Comparison of ENCODE assay signal across 30 mouse cellular contexts in genomic region chr10:60455193-60455592, GRCm38 (mm10). TPM values are rescaled to one million over a fixed set of nuclear protein-coding genes. Genes with fewer than 3 reads are reported as not detected.
DNase-seq lines count a peak whose midpoint lies in the region; ATAC-seq lines count a peak whose summit lies in the region.
"Had no signal": no experiment of that assay in that cellular context is flagged by ENCODE, and none has a peak within 500 bp of the region (broad histone marks: within the 10 kb centered on the region; RNA-seq: fewer than 3 reads in every experiment).

No protein-coding gene starts in this region.

- 0 out of 2 replicates have a peak overlapping the region, but pooled peaks have one; percentile 8 for H3K27ac ChIP-seq in embryonic facial prominence, embryonic 11.5 days (replicated peaks; ENCODE audit: low read depth, low read length)
- H3K27ac ChIP-seq in embryonic facial prominence, embryonic 10.5 days (replicated peaks): no peak overlapping the region
- no peak overlapping the region for H3K27ac ChIP-seq in intestine, embryonic 16.5 days (ENCODE audit: low read length)
- H3K27ac ChIP-seq: embryonic facial prominence, embryonic 13.5 days; embryonic facial prominence, embryonic 15.5 days; forebrain, embryonic 13.5 days; forebrain, embryonic 15.5 days had no signal

- H3K4me2 ChIP-seq in embryonic facial prominence, embryonic 11.5 days (ENCODE audit: low read depth, low read length): no peak overlapping the region
- H3K4me2 ChIP-seq in intestine, embryonic 16.5 days (ENCODE audit: low read depth, low read length): no peak overlapping the region
- H3K4me2 ChIP-seq: embryonic facial prominence, embryonic 13.5 days; embryonic facial prominence, embryonic 15.5 days; forebrain, embryonic 13.5 days; forebrain, embryonic 15.5 days had no signal

- H3K36me3 ChIP-seq in embryonic facial prominence, embryonic 11.5 days (replicated peaks; ENCODE audit: control insufficient read depth, insufficient read depth, low read depth, low read length): no peaks in the 10 kb centered on the region
- no peaks in the 10 kb centered on the region for H3K36me3 ChIP-seq in embryonic facial prominence, embryonic 10.5 days (replicated peaks)
- no peaks in the 10 kb centered on the region for H3K36me3 ChIP-seq in intestine, embryonic 16.5 days (ENCODE audit: control insufficient read depth, insufficient read depth, low read length)
- H3K36me3 ChIP-seq: embryonic facial prominence, embryonic 13.5 days; embryonic facial prominence, embryonic 15.5 days; forebrain, embryonic 15.5 days; G1E had no signal

- H3K4me1 ChIP-seq in embryonic facial prominence, embryonic 11.5 days (ENCODE audit: control insufficient read depth, insufficient read depth, low read length): no peaks in the 10 kb centered on the region
- peaks cover 20% of the 10 kb centered on the region for H3K4me1 ChIP-seq in embryonic facial prominence, embryonic 10.5 days
- peaks cover 4% of the 10 kb centered on the region; the same call in 1 of the 2 replicates for H3K4me1 ChIP-seq in intestine, embryonic 16.5 days (ENCODE audit: control insufficient read depth, insufficient read depth, low read length)
- H3K4me1 ChIP-seq: embryonic facial prominence, embryonic 15.5 days; forebrain, embryonic 15.5 days had no signal

- no peak for ATAC-seq in embryonic facial prominence, embryonic 11.5 days (replicated peaks; ENCODE audit: insufficient number of reproducible peaks, low FRiP score, low TSS enrichment, low read depth)
- ATAC-seq in intestine, embryonic 16.5 days: peak; percentile 60; the same call in 1 of the 2 replicates
- no peak for ATAC-seq in granulocyte monocyte progenitor cell, adult 5-6 weeks (replicated peaks; ENCODE audit: poor library complexity, severe bottlenecking)
- ATAC-seq: CD4-positive, CD25-positive, alpha-beta regulatory T cell, adult 4 months; forebrain, embryonic 13.5 days; forebrain, embryonic 15.5 days; Patski had no signal

- H3K9me3 ChIP-seq in embryonic facial prominence, embryonic 11.5 days (replicated peaks; ENCODE audit: control insufficient read depth, low read length): no peaks in the 10 kb centered on the region
- peaks cover 6% of the 10 kb centered on the region; the same call in 1 of the 2 replicates for H3K9me3 ChIP-seq in embryonic facial prominence, embryonic 10.5 days
- H3K9me3 ChIP-seq in intestine, embryonic 16.5 days (ENCODE audit: control insufficient read depth, low read length): no peaks in the 10 kb centered on the region
- H3K9me3 ChIP-seq: embryonic facial prominence, embryonic 13.5 days; embryonic facial prominence, embryonic 15.5 days; forebrain, embryonic 13.5 days; forebrain, embryonic 15.5 days had no signal

- H3K9ac ChIP-seq in embryonic facial prominence, embryonic 11.5 days (replicated peaks; ENCODE audit: low read length): no peak overlapping the region
- no peak overlapping the region for H3K9ac ChIP-seq in intestine, embryonic 16.5 days (ENCODE audit: low read depth, low read length)
- H3K9ac ChIP-seq: embryonic facial prominence, embryonic 13.5 days; embryonic facial prominence, embryonic 15.5 days; forebrain, embryonic 13.5 days; forebrain, embryonic 15.5 days had no signal

- H3K4me3 ChIP-seq in embryonic facial prominence, embryonic 11.5 days (ENCODE audit: low read depth, low read length): no peak overlapping the region
- no peak overlapping the region for H3K4me3 ChIP-seq in embryonic facial prominence, embryonic 10.5 days
- no peak overlapping the region for H3K4me3 ChIP-seq in intestine, embryonic 16.5 days (ENCODE audit: low read length)
- H3K4me3 ChIP-seq: embryonic facial prominence, embryonic 13.5 days; embryonic facial prominence, embryonic 15.5 days; erythroblast, embryonic 14.5 days; forebrain, embryonic 13.5 days; forebrain, embryonic 15.5 days had no signal

- DNase-seq in embryonic facial prominence, embryonic 11.5 days (ENCODE audit: low spot score): no peak
- DNase-seq in embryonic facial prominence, embryonic 10.5 days (ENCODE audit: low spot score): no peak
- DNase-seq in R1 (ENCODE audit: low read depth, low spot score): peak; percentile 48
- DNase-seq in large intestine, adult 2 months (ENCODE audit: low read depth, low spot score): peak; percentile 31
- DNase-seq in urinary bladder, postnatal 10 days (ENCODE audit: low spot score): no peak
- no peak for DNase-seq in spleen, adult 18-20 months
- DNase-seq: adrenal gland, adult 2 months; adrenal gland, postnatal 10 days; adrenal gland, postnatal 25 days; B cell, adult 2 months; cerebellum, adult 11 months; cerebellum, adult 18-20 months; cerebellum, adult 8-10 months; cerebellum, adult 9-11 months; cerebellum, postnatal 14 days; cerebellum, postnatal 36 days; embryo, embryonic 11 days had no signal

- H3K27me3 ChIP-seq in embryonic facial prominence, embryonic 11.5 days (ENCODE audit: control insufficient read depth, insufficient read depth, low read length): no peaks in the 10 kb centered on the region
- 0 out of 2 replicates have a peak, but pooled peaks cover 6% of the 10 kb centered on the region for H3K27me3 ChIP-seq in embryonic facial prominence, embryonic 10.5 days (replicated peaks; ENCODE audit: low read depth, poor library complexity, severe bottlenecking)
- H3K27me3 ChIP-seq in intestine, embryonic 16.5 days (replicated peaks; ENCODE audit: control insufficient read depth, insufficient read depth, low read length): no peaks in the 10 kb centered on the region
- H3K27me3 ChIP-seq: embryonic facial prominence, embryonic 13.5 days; embryonic facial prominence, embryonic 15.5 days; forebrain, embryonic 13.5 days; forebrain, embryonic 15.5 days had no signal

- 79% methylated on average over 8 of the region's 8 CpGs for WGBS in embryonic facial prominence, embryonic 11.5 days
- WGBS in embryonic facial prominence, embryonic 10.5 days: 81% methylated on average over 8 of the region's 8 CpGs
- WGBS in intestine, embryonic 16.5 days: 65% methylated on average over 8 of the region's 8 CpGs
- 29% methylated on average over 8 of the region's 8 CpGs for WGBS in large intestine, adult 2 months

RNA-seq across cellular contexts. Expression of gene Gm17455, which starts 55.7 kb away (rescaled TPM):
- polyA plus RNA-seq in embryonic facial prominence, embryonic 11.5 days (2014; fragmentation: Nextera tagmentation; extraction: Ambion mirVana): 1.2 and 1.3 TPM in 2 replicates
- polyA plus RNA-seq in embryonic facial prominence, embryonic 10.5 days (2016; fragmentation: Nextera tagmentation; extraction: Ambion mirVana): 0.96 and 2.6 TPM in 2 replicates
- polyA plus RNA-seq in intestine, embryonic 16.5 days (2015; fragmentation: Nextera tagmentation; extraction: Ambion mirVana): 0.72 and 1.0 TPM in 2 replicates
- polyA plus RNA-seq in large intestine, adult 2 months (2012; rRNA removed): 0.27 and 0.30 TPM in 2 replicates
- not detected in 2 replicates for total RNA-seq in granulocyte monocyte progenitor cell, adult 5-6 weeks (2014; fragmentation: Nextera tagmentation)
- total RNA-seq in granulocyte monocyte progenitor cell, adult 5-6 weeks (2017): not detected in 2 replicates
- total RNA-seq: adrenal gland, adult 2 months; adrenal gland, postnatal 10 days; adrenal gland, postnatal 25 days; adrenal gland, postnatal 4 days; CH12.LX; common myeloid progenitor, adult 5-6 weeks; G1E had no signal
- polyA plus RNA-seq: erythroblast, embryonic 14.5 days; G1E; Patski had no signal

Comparison
In these comparisons a context has a peak if more than half of its experiments do, and no peak if none do; other contexts are left out.
1. DNase-seq: peak in R1 (single experiment) and large intestine, adult 2 months (single experiment); none in embryonic facial prominence, embryonic 11.5 days (single experiment), embryonic facial prominence, embryonic 10.5 days (single experiment), urinary bladder, postnatal 10 days (single experiment) and spleen, adult 18-20 months (0 of 2).